Mouse (Mus musculus) bone marrow macrophage, adult 2 months (primary cell): ENCODE data around the gene Morn3.

Experiments used
- CTCF ChIP-seq: IDR thresholded peaks from 2 replicates; pipeline ENCODE4 v1.5.1; 2012; ENCODE audit warnings: low read depth, mild to moderate bottlenecking, low read length, moderate library complexity
- POLR2A ChIP-seq: IDR thresholded peaks from 2 replicates; pipeline ENCODE4 v1.6.1; 2012; ENCODE audit warnings: mild to moderate bottlenecking, low read depth, low read length, borderline replicate concordance

GRCm38 (mm10) chr5:123057366-123058250, 10.8 kb upstream of the Morn3 start:
- TF ChIP-seq CTCF (no peak), POLR2A (no peak)
